Mouse (Mus musculus): Measurements from ENCODE around the gene Sh3glb2. TPM values are rescaled to one million over a fixed set of nuclear protein-coding genes. Genes with fewer than 3 reads are reported as not detected.

Gene Sh3glb2
- polyA plus RNA-seq, 1 experiment from 2014 or later = 58.9 TPM

- no peak for DNase-seq (ENCODE audit: low spot score)
- H3K9me3 ChIP-seq (ENCODE audit: low read length) = no peaks in the 10 kb centered on the region
- TF ChIP-seq CTCF (IDR thresholded peaks at IDR 0.05) (no peak), EP300 (IDR thresholded peaks at IDR 0.05) (no peak)
- H3K27me3 ChIP-seq (replicated peaks; ENCODE audit: insufficient read depth, low read length) = no peaks in the 10 kb centered on the region
- H3K4me1 ChIP-seq (ENCODE audit: insufficient read depth, low read depth, low read length) = no peaks in the 10 kb centered on the region
- ATAC-seq = no peak
- 60% methylated on average over 12 of the region's 12 CpGs for WGBS
- H3K36me3 ChIP-seq (ENCODE audit: insufficient read depth, low read length) = peaks cover 57% of the 10 kb centered on the region; the same call in 1 of the 2 replicates
- H3K4me2 ChIP-seq (replicated peaks; ENCODE audit: low read depth, low read length) = no peak overlapping the region
- H3K27ac ChIP-seq (ENCODE audit: low read length) = no peak overlapping the region
- no peak overlapping the region for H3K4me3 ChIP-seq (ENCODE audit: low read depth, low read length)
- H3K9ac ChIP-seq (replicated peaks; ENCODE audit: low read depth) = no peak overlapping the region
Observed at GRCm38 (mm10) chr2:30337179-30337578, 22.0 kb downstream of the Sh3glb2 start.

DNA sequence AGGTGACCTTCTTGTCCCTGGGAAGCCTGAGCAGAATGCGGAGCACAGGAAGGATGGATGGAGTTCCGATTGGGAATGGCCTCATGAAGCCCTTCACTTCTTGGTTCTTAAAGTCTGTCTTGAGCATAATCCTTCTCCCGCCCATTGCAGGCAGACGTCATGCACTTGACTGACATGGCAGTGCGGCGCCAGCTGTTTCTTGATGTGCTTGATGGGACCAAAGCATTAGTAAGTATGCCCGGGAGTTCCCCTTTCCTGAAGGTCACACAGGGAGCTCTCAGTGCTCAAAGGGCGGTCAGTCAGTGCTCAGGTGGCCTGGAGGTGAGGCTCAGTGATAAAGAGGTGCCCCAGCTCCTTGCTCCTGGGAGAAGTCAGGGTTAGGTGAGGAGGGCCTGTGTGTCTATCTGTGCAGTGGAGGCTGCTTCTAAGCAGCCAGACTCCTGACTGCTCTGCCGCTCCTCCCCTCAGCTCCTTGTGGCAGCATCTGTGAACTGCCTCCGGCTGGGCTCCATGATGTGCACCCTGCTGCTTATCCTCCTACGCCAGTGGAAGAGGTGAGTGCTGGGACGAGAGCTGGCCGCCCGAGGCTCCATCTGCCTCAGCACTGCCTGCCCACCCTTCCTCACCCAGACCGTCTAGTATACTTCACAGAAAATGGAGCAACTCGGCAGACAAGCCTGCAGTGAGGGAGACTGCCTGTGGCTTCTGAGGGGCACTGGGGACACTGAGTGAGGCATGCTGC, 22.8 kb downstream of the Sh3glb2 start:
- 81% methylated on average over 16 of the region's 16 CpGs for WGBS
- ATAC-seq (no peak), DNase-seq (ENCODE audit: low spot score) (no peak)
- no peak overlapping the region for H3K27ac ChIP-seq (ENCODE audit: low read length)
- no peak overlapping the region for H3K4me3 ChIP-seq (ENCODE audit: low read depth, low read length)
- H3K9me3 ChIP-seq (ENCODE audit: low read length) = no peaks in the 10 kb centered on the region
- no peak overlapping the region for H3K9ac ChIP-seq (replicated peaks; ENCODE audit: low read depth)
- no peaks in the 10 kb centered on the region for H3K4me1 ChIP-seq (ENCODE audit: insufficient read depth, low read depth, low read length)
- peaks cover 49% of the 10 kb centered on the region; the same call in 1 of the 2 replicates for H3K36me3 ChIP-seq (ENCODE audit: insufficient read depth, low read length)
- TF ChIP-seq CTCF (IDR thresholded peaks at IDR 0.05) (no peak), EP300 (IDR thresholded peaks at IDR 0.05) (no peak)
- H3K27me3 ChIP-seq (replicated peaks; ENCODE audit: insufficient read depth, low read length) = no peaks in the 10 kb centered on the region
- no peak overlapping the region for H3K4me2 ChIP-seq (replicated peaks; ENCODE audit: low read depth, low read length)

- no peak overlapping the region for H3K9ac ChIP-seq (replicated peaks; ENCODE audit: low read depth)
- H3K27me3 ChIP-seq (replicated peaks; ENCODE audit: insufficient read depth, low read length) = no peaks in the 10 kb centered on the region
- ATAC-seq (no peak), DNase-seq (ENCODE audit: low spot score) (no peak)
- 98% methylated on average over 2 of the region's 2 CpGs for WGBS
- TF ChIP-seq CTCF (IDR thresholded peaks at IDR 0.05) (no peak), EP300 (IDR thresholded peaks at IDR 0.05) (no peak)
- no peak overlapping the region for H3K4me2 ChIP-seq (replicated peaks; ENCODE audit: low read depth, low read length)
- no peak overlapping the region for H3K27ac ChIP-seq (ENCODE audit: low read length)
- H3K36me3 ChIP-seq (ENCODE audit: insufficient read depth, low read length) = peaks cover 46% of the 10 kb centered on the region; the same call in 1 of the 2 replicates
- no peaks in the 10 kb centered on the region for H3K4me1 ChIP-seq (ENCODE audit: insufficient read depth, low read depth, low read length)
- H3K4me3 ChIP-seq (ENCODE audit: low read depth, low read length) = no peak overlapping the region
- H3K9me3 ChIP-seq (ENCODE audit: low read length) = no peaks in the 10 kb centered on the region
Observed at GRCm38 (mm10) chr2:30335324-30335723, 23.8 kb downstream of the Sh3glb2 start.

DNA sequence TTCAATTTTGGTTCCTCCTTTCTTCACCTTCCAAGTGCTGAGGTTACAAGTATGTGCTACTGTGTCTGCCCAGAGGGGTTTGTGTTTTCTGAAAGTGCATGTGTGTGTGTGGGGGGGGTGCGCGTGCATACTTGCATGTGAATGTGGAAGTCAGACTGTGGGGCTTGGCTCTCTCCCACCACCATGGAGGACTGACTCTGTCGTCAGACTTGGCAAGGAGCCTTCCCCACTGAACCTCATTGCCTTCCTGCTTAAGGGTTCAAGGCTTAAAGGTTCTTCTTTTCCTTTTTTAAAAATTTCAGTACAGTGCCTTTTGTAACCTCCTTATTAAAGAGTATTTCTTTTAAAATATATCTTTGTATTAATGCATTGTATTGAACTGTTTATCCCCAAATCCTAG, 30.3 kb downstream of the Sh3glb2 start:
- no peak for TF ChIP-seq CTCF (IDR thresholded peaks at IDR 0.05)
- no peak for TF ChIP-seq EP300 (IDR thresholded peaks at IDR 0.05)
- no peak overlapping the region for H3K9ac ChIP-seq (replicated peaks; ENCODE audit: low read depth)
- DNase-seq (ENCODE audit: low spot score) = no peak
- ATAC-seq = no peak
- H3K4me3 ChIP-seq (ENCODE audit: low read depth, low read length) = no peak overlapping the region
- peaks cover 36% of the 10 kb centered on the region for H3K36me3 ChIP-seq (ENCODE audit: insufficient read depth, low read length)
- no peaks in the 10 kb centered on the region for H3K4me1 ChIP-seq (ENCODE audit: insufficient read depth, low read depth, low read length)
- no peaks in the 10 kb centered on the region for H3K27me3 ChIP-seq (replicated peaks; ENCODE audit: insufficient read depth, low read length)
- H3K9me3 ChIP-seq (ENCODE audit: low read length) = no peaks in the 10 kb centered on the region
- H3K27ac ChIP-seq (ENCODE audit: low read length) = no peak overlapping the region
- 88% methylated on average over 3 of the region's 3 CpGs for WGBS
- no peak overlapping the region for H3K4me2 ChIP-seq (replicated peaks; ENCODE audit: low read depth, low read length)

DNA sequence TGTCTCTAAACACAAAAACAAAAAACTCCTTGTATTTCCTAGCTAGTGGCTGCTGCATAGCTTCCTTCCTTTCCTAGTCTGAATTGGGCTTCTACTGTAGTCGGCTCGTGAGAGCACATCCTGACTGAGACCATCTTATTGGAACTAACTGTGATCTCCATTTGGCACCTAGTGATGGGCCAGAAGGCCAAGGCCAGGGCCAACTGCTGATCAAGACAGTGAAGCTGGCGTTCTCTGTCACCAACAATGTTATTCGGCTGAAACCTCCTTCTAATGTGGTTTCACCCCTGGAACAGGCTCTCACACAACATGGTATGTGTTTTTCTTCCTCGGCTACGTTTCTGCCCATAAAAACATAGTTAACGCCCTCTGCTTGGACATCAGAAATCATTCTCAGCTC, 31.9 kb downstream of the Sh3glb2 start:
- peaks cover 36% of the 10 kb centered on the region for H3K36me3 ChIP-seq (ENCODE audit: insufficient read depth, low read length)
- ATAC-seq = no peak
- H3K4me3 ChIP-seq (ENCODE audit: low read depth, low read length) = no peak overlapping the region
- no peaks in the 10 kb centered on the region for H3K27me3 ChIP-seq (replicated peaks; ENCODE audit: insufficient read depth, low read length)
- no peak overlapping the region for H3K9ac ChIP-seq (replicated peaks; ENCODE audit: low read depth)
- DNase-seq (ENCODE audit: low spot score) = no peak
- no peak overlapping the region for H3K27ac ChIP-seq (ENCODE audit: low read length)
- H3K4me2 ChIP-seq (replicated peaks; ENCODE audit: low read depth, low read length) = no peak overlapping the region
- TF ChIP-seq EP300 (IDR thresholded peaks at IDR 0.05) (no peak), CTCF (IDR thresholded peaks at IDR 0.05) (no peak)
- WGBS = 83% methylated on average over 7 of the region's 7 CpGs
- no peaks in the 10 kb centered on the region for H3K4me1 ChIP-seq (ENCODE audit: insufficient read depth, low read depth, low read length)
- no peaks in the 10 kb centered on the region for H3K9me3 ChIP-seq (ENCODE audit: low read length)

GRCm38 (mm10) chr2:30325296-30325695, 33.8 kb downstream of the Sh3glb2 start:
- TF ChIP-seq EP300 (IDR thresholded peaks at IDR 0.05) (no peak), CTCF (IDR thresholded peaks at IDR 0.05) (no peak)
- Histone ChIP-seq H3K4me1 (ENCODE audit: insufficient read depth, low read depth, low read length) (no peaks in the 10 kb centered on the region), H3K9ac (replicated peaks; ENCODE audit: low read depth) (no peak overlapping the region), H3K4me3 (ENCODE audit: low read depth, low read length) (no peak overlapping the region), H3K36me3 (ENCODE audit: insufficient read depth, low read length) (peaks cover 38% of the 10 kb centered on the region), H3K9me3 (ENCODE audit: low read length) (no peaks in the 10 kb centered on the region), H3K27me3 (replicated peaks; ENCODE audit: insufficient read depth, low read length) (no peaks in the 10 kb centered on the region), H3K27ac (ENCODE audit: low read length) (no peak overlapping the region), H3K4me2 (replicated peaks; ENCODE audit: low read depth, low read length) (no peak overlapping the region)
- WGBS = 93% methylated on average over 5 of the region's 5 CpGs
- ATAC-seq (no peak), DNase-seq (ENCODE audit: low spot score) (no peak)
